Mouse (Mus musculus): ENCODE measurements around the gene Tmem191c. TPM values are rescaled to one million over a fixed set of nuclear protein-coding genes. Genes with fewer than 3 reads are reported as not detected.

Gene Tmem191c
- total and polyA plus RNA-seq, 2 experiments from 2014 or later = 76.9 to 112 TPM

GRCm38 (mm10) chr16:17292751-17293150 lies 16.9 kb downstream of the Tmem191c start:
- no peak overlapping the region for H3K27ac ChIP-seq
- peak; percentile 95 for TF ChIP-seq CTCF (IDR thresholded peaks at IDR 0.05; ENCODE audit: low read depth)
- H3K4me1 ChIP-seq (ENCODE audit: insufficient read depth, low read length) = no peaks in the 10 kb centered on the region
- DNase-seq (ENCODE audit: low spot score) (peak; percentile 74), ATAC-seq (peak; percentile 38; the same call in 1 of the 2 replicates)
- H3K4me3 ChIP-seq (ENCODE audit: low read length) = no peak overlapping the region
- H3K4me2 ChIP-seq (ENCODE audit: low read depth, low read length) = no peak overlapping the region
- peaks cover 57% of the 10 kb centered on the region for H3K36me3 ChIP-seq (ENCODE audit: insufficient read depth, low read length)
- no peaks in the 10 kb centered on the region for H3K9me3 ChIP-seq (ENCODE audit: low read length)
- 2% methylated on average over 2 of the region's 2 CpGs for WGBS
- no peaks in the 10 kb centered on the region for H3K27me3 ChIP-seq (ENCODE audit: insufficient read depth, low read length)
- H3K9ac ChIP-seq (replicated peaks; ENCODE audit: low read length) = no peak overlapping the region

- ATAC-seq (no peak), DNase-seq (ENCODE audit: low spot score) (no peak)
- H3K4me3 ChIP-seq (ENCODE audit: low read length) = no peak overlapping the region
- WGBS = 89% methylated on average over 3 of the region's 3 CpGs
- H3K36me3 ChIP-seq (ENCODE audit: insufficient read depth, low read length) = peaks cover 81% of the 10 kb centered on the region
- no peak for TF ChIP-seq CTCF (IDR thresholded peaks at IDR 0.05; ENCODE audit: low read depth)
- no peaks in the 10 kb centered on the region for H3K9me3 ChIP-seq (ENCODE audit: low read length)
- H3K27ac ChIP-seq = no peak overlapping the region
- no peaks in the 10 kb centered on the region for H3K4me1 ChIP-seq (ENCODE audit: insufficient read depth, low read length)
- no peaks in the 10 kb centered on the region for H3K27me3 ChIP-seq (ENCODE audit: insufficient read depth, low read length)
- H3K4me2 ChIP-seq (ENCODE audit: low read depth, low read length) = no peak overlapping the region
- no peak overlapping the region for H3K9ac ChIP-seq (replicated peaks; ENCODE audit: low read length)
Measured at GRCm38 (mm10) chr16:17300818-17301217, 24.9 kb downstream of the Tmem191c start.

GRCm38 (mm10) chr16:17303521-17304245 lies 27.8 kb downstream of the Tmem191c start:
- H3K9me3 ChIP-seq (ENCODE audit: low read length) = no peaks in the 10 kb centered on the region
- no peak overlapping the region for H3K27ac ChIP-seq
- H3K4me2 ChIP-seq (ENCODE audit: low read depth, low read length) = no peak overlapping the region
- no peak overlapping the region for H3K9ac ChIP-seq (replicated peaks; ENCODE audit: low read length)
- no peak for TF ChIP-seq CTCF (IDR thresholded peaks at IDR 0.05; ENCODE audit: low read depth)
- no peak for DNase-seq (ENCODE audit: low spot score)
- no peak for ATAC-seq
- WGBS = 81% methylated on average over 5 of the region's 5 CpGs
- no peaks in the 10 kb centered on the region for H3K27me3 ChIP-seq (ENCODE audit: insufficient read depth, low read length)
- H3K4me3 ChIP-seq (ENCODE audit: low read length) = no peak overlapping the region
- no peaks in the 10 kb centered on the region for H3K4me1 ChIP-seq (ENCODE audit: insufficient read depth, low read length)
- peaks cover 78% of the 10 kb centered on the region for H3K36me3 ChIP-seq (ENCODE audit: insufficient read depth, low read length)

GRCm38 (mm10) chr16:17307461-17307860 lies 31.6 kb downstream of the Tmem191c start:
- no peak overlapping the region for H3K4me2 ChIP-seq (ENCODE audit: low read depth, low read length)
- DNase-seq (ENCODE audit: low spot score) (no peak), ATAC-seq (no peak)
- no peak for TF ChIP-seq CTCF (IDR thresholded peaks at IDR 0.05; ENCODE audit: low read depth)
- 93% methylated on average over 5 of the region's 5 CpGs for WGBS
- H3K4me1 ChIP-seq (ENCODE audit: insufficient read depth, low read length) = no peaks in the 10 kb centered on the region
- H3K9ac ChIP-seq (replicated peaks; ENCODE audit: low read length) = no peak overlapping the region
- no peak overlapping the region for H3K4me3 ChIP-seq (ENCODE audit: low read length)
- H3K27me3 ChIP-seq (ENCODE audit: insufficient read depth, low read length) = no peaks in the 10 kb centered on the region
- no peaks in the 10 kb centered on the region for H3K9me3 ChIP-seq (ENCODE audit: low read length)
- H3K36me3 ChIP-seq (ENCODE audit: insufficient read depth, low read length) = peaks cover 76% of the 10 kb centered on the region
- H3K27ac ChIP-seq = no peak overlapping the region

GRCm38 (mm10) chr16:17309036-17309435 lies 33.2 kb downstream of the Tmem191c start:
- Histone ChIP-seq H3K9me3 (ENCODE audit: low read length) (no peaks in the 10 kb centered on the region), H3K36me3 (ENCODE audit: insufficient read depth, low read length) (peaks cover 72% of the 10 kb centered on the region), H3K4me3 (ENCODE audit: low read length) (no peak overlapping the region), H3K4me1 (ENCODE audit: insufficient read depth, low read length) (no peaks in the 10 kb centered on the region), H3K27ac (no peak overlapping the region), H3K9ac (replicated peaks; ENCODE audit: low read length) (no peak overlapping the region), H3K4me2 (ENCODE audit: low read depth, low read length) (no peak overlapping the region), H3K27me3 (ENCODE audit: insufficient read depth, low read length) (no peaks in the 10 kb centered on the region)
- TF ChIP-seq CTCF (IDR thresholded peaks at IDR 0.05; ENCODE audit: low read depth) = no peak
- ATAC-seq (no peak), DNase-seq (ENCODE audit: low spot score) (no peak)
- WGBS = 98% methylated on average over 10 of the region's 10 CpGs

- Histone ChIP-seq H3K4me2 (ENCODE audit: low read depth, low read length) (no peak overlapping the region), H3K27me3 (ENCODE audit: insufficient read depth, low read length) (no peaks in the 10 kb centered on the region), H3K9ac (replicated peaks; ENCODE audit: low read length) (no peak overlapping the region), H3K9me3 (ENCODE audit: low read length) (no peaks in the 10 kb centered on the region), H3K4me1 (ENCODE audit: insufficient read depth, low read length) (no peaks in the 10 kb centered on the region), H3K4me3 (ENCODE audit: low read length) (no peak overlapping the region), H3K27ac (no peak overlapping the region), H3K36me3 (ENCODE audit: insufficient read depth, low read length) (peaks cover 81% of the 10 kb centered on the region)
- TF ChIP-seq CTCF (IDR thresholded peaks at IDR 0.05; ENCODE audit: low read depth) = no peak
- no peak for ATAC-seq
- DNase-seq (ENCODE audit: low spot score) = no peak
- 93% methylated on average over 5 of the region's 5 CpGs for WGBS
Measured at GRCm38 (mm10) chr16:17312531-17312930, 36.7 kb downstream of the Tmem191c start.

- WGBS = 94% methylated on average over 7 of the region's 7 CpGs
- no peak overlapping the region for H3K4me3 ChIP-seq (ENCODE audit: low read length)
- H3K27me3 ChIP-seq (ENCODE audit: insufficient read depth, low read length) = no peaks in the 10 kb centered on the region
- DNase-seq (ENCODE audit: low spot score) (no peak), ATAC-seq (no peak)
- no peaks in the 10 kb centered on the region for H3K4me1 ChIP-seq (ENCODE audit: insufficient read depth, low read length)
- TF ChIP-seq CTCF (IDR thresholded peaks at IDR 0.05; ENCODE audit: low read depth) = no peak
- no peak overlapping the region for H3K4me2 ChIP-seq (ENCODE audit: low read depth, low read length)
- H3K9ac ChIP-seq (replicated peaks; ENCODE audit: low read length) = no peak overlapping the region
- H3K36me3 ChIP-seq (ENCODE audit: insufficient read depth, low read length) = peaks cover 56% of the 10 kb centered on the region
- no peaks in the 10 kb centered on the region for H3K9me3 ChIP-seq (ENCODE audit: low read length)
- H3K27ac ChIP-seq = no peak overlapping the region
Measured at GRCm38 (mm10) chr16:17316554-17316953, 40.7 kb downstream of the Tmem191c start.
